Mouse (Mus musculus) testis, adult 10 weeks (tissue): ENCODE measurements around the gene Rtraf. TPM values are rescaled to one million over a fixed set of nuclear protein-coding genes. Genes with fewer than 3 reads are reported as not detected.

Experiments
- polyA plus RNA-seq: library from polyadenylated mRNA; stranded (reverse); fragments of 350-450 nt; fragmentation: Illumina TruSeq; extraction: RNeasy Lipid Tissue Mini Kit (QIAGEN cat#74804); gene quantifications from one replicate; pipeline ENCODE4 v1.2.3, GENCODE M21; 2014; ENCODE audit warnings: low read depth, low replicate concordance

The Rtraf gene
- 361 TPM for polyA plus RNA-seq

DNA sequence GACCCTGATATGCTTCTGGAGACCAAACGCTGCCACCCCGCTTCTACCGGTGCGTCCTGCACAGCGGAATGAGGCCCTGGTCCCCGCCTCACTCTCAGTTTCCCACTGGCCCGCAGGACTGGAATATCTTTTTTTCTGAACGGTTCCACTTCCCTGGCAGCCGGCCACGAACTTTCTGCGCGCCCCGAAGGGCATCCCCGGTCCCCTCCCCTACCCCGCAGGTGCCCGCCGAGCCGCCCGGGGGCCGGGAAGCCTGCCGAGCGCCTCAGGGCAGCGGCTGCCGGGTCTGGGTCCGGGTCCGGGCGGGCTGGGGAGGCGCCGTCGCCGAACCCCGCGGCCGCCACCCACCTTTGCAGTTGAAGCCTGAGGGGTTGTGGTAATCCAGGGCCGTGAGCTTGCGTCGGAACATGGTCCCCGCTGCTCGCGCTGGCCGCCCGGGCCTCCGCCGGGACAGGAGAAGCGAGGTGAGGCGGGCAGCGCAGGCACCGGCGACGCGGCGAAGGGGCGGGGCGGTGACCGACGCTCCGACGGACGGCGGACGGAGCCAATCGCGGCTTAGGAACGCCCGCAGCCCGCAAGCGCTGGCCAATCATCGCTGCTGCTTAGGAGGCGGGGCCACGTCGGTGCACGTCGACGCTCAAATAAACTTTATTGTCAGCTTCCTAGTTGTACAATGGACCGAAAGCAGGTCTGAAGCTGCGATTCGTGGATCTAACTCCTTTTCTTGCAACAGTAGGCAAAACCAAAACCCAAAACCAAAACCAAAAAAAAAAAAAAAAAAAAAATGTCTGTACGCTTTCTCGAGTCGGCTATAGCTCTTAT, at the start of gene Rtraf:
Gene Rtraf (minus strand): TSS at position 504 of the 822 bp plus-strand sequence.

Other genes starting within 250 kb of the Rtraf start
- gene Gm2237, start 238.7 kb downstream of the Rtraf start, polyA plus RNA-seq = 9.9 TPM
- gene Gm5458, start 221.2 kb downstream of the Rtraf start, polyA plus RNA-seq = 63.9 TPM
- 6.3 TPM for gene Nid2, start 72.6 kb downstream of the Rtraf start, polyA plus RNA-seq
- 1.6 TPM for gene Gng2, start 153.8 kb upstream of the Rtraf start, polyA plus RNA-seq